Mouse (Mus musculus): ENCODE results near the gene Tmem107.

DNA sequence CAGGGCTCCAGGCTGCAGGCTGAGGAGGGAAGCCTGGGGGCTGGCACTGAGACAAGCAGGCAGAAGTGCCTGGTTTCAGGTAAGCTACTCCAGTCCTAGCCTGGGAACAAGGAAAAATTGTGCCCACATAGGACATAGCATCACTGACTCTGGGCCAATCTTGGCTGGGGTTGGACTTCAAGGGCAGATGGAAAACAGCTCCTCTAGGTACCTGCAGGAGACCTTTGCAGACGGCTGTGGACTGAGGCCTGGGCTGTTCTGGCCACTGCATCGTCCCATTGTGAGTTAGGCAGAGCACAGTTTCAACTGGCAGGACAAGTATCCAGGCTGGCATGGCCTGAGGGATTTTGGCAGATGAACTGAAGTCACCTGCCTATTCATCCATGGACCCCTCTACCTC is 35.2 kb downstream of the Tmem107 start:
- TF ChIP-seq HCFC1 (IDR thresholded peaks at IDR 0.05; ENCODE audit: borderline replicate concordance, insufficient read depth, low read length), result no peak
- no peak for TF ChIP-seq ZC3H11A (IDR thresholded peaks at IDR 0.05; ENCODE audit: borderline replicate concordance, low read depth, low read length)
- no peak for TF ChIP-seq MAFK (IDR thresholded peaks at IDR 0.05; ENCODE audit: insufficient read depth, low read depth, low read length)
